Mouse (Mus musculus) CD8-positive naive resting alpha-beta T cell, adult 57 days (primary cell): ENCODE results near the gene Musk. TPM values are rescaled to one million over a fixed set of nuclear protein-coding genes. Genes with fewer than 3 reads are reported as not detected.

ENCODE experiments used
- total RNA-seq: library from RNA; stranded (reverse); gene quantifications from one replicate; pipeline ENCODE4 v1.2.4, GENCODE M21; 2023

The Musk gene
- not detected for total RNA-seq

DNA sequence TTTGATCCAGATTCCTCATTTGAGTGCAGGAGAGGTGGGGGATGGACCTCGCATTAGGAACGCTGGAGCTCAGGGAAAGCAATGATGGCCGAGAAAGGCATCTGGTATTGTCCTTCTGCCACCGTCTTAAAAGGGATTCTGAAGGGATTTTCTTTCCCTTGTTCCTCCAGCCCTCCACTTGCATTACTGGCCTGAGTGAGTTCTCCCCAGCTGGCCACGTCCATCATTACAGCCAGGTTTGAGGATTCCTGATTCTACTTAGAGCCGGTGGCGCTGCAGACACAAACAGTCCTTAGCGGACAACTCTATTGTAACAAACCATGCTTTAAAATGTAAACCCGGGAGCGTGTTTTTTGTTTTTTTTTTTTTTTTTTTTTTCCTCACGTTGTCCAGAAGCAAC, at the start of gene Musk:
TSS of gene Musk (plus strand) at position 274 of the 400 bp plus-strand sequence.

Other genes starting within 250 kb of the Musk start
- gene Svep1, start 79.1 kb upstream of the Musk start, total RNA-seq: not detected